Mouse (Mus musculus) gastrocnemius, adult 18-20 months (tissue): ENCODE measurements around the gene Rdm1. TPM values are rescaled to one million over a fixed set of nuclear protein-coding genes. Genes with fewer than 3 reads are reported as not detected.
A peak's percentile ranks its signal among the peaks of the same experiment; 100 is the strongest.
"Not testable (repeated sequence)": the region's sequence is repeated elsewhere in the genome, so short reads cannot be mapped to it uniquely, and the experiment has no call there.

Source experiments
- DNase-seq: peaks from one replicate; pipeline ENCODE4 v3.0.0; 2021; ENCODE audit warnings: low spot score
- long read RNA-seq, 2 experiments: library from polyadenylated mRNA; stranded (forward); transcript quantifications; one replicate each; pipeline ENCODE4 v2.0.0; 2021
- total RNA-seq, 2 experiments: library from RNA; stranded (reverse); gene quantifications; 2 replicates each; pipeline ENCODE4 v1.2.3; 2021

Gene Rdm1
- total RNA-seq = 10 to 100 TPM; 30.1 to 31.5 TPM
- long read RNA-seq, experiment 1, transcript Rdm1-201 (7 exons, 1,124 nt) = major isoform, 38 of 44 reads
- long read RNA-seq, experiment 1, partial matches to known transcripts = 0 of 44 reads
- long read RNA-seq, experiment 1, other reads (novel, unspliced or antisense) = 6 of 44 reads
- long read RNA-seq, experiment 2, transcript Rdm1-201 (7 exons, 1,124 nt) = major isoform, 40 of 42 reads
- long read RNA-seq, experiment 2, partial matches to known transcripts = 0 of 42 reads
- long read RNA-seq, experiment 2, other reads (novel, unspliced or antisense) = 2 of 42 reads

- DNase-seq = peak; percentile 78
Measured at GRCm38 (mm10) chr11:101626995-101627856, at the start of gene Rdm1. TSS of gene Rdm1 (plus strand) at chr11:101627195.

- no peak for DNase-seq
Measured at GRCm38 (mm10) chr11:101581081-101581764, 45.8 kb upstream of the Rdm1 start.

- DNase-seq = peak; percentile 49
Measured at GRCm38 (mm10) chr11:101582054-101583035, 44.6 kb upstream of the Rdm1 start, which contains the start of gene Tmem106a. TSS of gene Tmem106a (plus strand) at chr11:101582242.

- no peak for DNase-seq
Measured at GRCm38 (mm10) chr11:101583205-101583604, 43.8 kb upstream of the Rdm1 start.

GRCm38 (mm10) chr11:101585031-101585430, 42.0 kb upstream of the Rdm1 start:
- not testable (repeated sequence) for DNase-seq

- DNase-seq = no peak
Measured at GRCm38 (mm10) chr11:101585805-101586204, 41.2 kb upstream of the Rdm1 start.

GRCm38 (mm10) chr11:101587676-101588075, 39.3 kb upstream of the Rdm1 start:
- peak; percentile 22 for DNase-seq

- DNase-seq = no peak
Measured at GRCm38 (mm10) chr11:101588868-101589267, 38.1 kb upstream of the Rdm1 start.

- DNase-seq = peak; percentile 41
Measured at GRCm38 (mm10) chr11:101589444-101589843, 37.6 kb upstream of the Rdm1 start.

GRCm38 (mm10) chr11:101589989-101590624, 36.9 kb upstream of the Rdm1 start:
- DNase-seq = no peak

- DNase-seq = no peak
Measured at GRCm38 (mm10) chr11:101599156-101599555, 27.8 kb upstream of the Rdm1 start, which contains the start of gene Gm11634. TSS of gene Gm11634 (minus strand) at chr11:101599256.

- DNase-seq = peak; percentile 48
Measured at GRCm38 (mm10) chr11:101602491-101602890, 24.5 kb upstream of the Rdm1 start.

GRCm38 (mm10) chr11:101604116-101604515, 22.9 kb upstream of the Rdm1 start:
- DNase-seq = no peak

GRCm38 (mm10) chr11:101604531-101605453, 22.2 kb upstream of the Rdm1 start:
- DNase-seq = peak; percentile 67

- DNase-seq = not testable (repeated sequence)
Measured at GRCm38 (mm10) chr11:101607134-101607533, 19.9 kb upstream of the Rdm1 start.

GRCm38 (mm10) chr11:101610445-101610844, 16.6 kb upstream of the Rdm1 start:
- no peak for DNase-seq

GRCm38 (mm10) chr11:101613596-101613995, 13.4 kb upstream of the Rdm1 start:
- DNase-seq = no peak

- DNase-seq = no peak
Measured at GRCm38 (mm10) chr11:101614116-101614515, 12.9 kb upstream of the Rdm1 start.

GRCm38 (mm10) chr11:101615380-101615779, 11.6 kb upstream of the Rdm1 start:
- DNase-seq = no peak
